Mouse (Mus musculus) heart, postnatal 0 days (tissue): ENCODE measurements around the gene Gnaq. TPM values are rescaled to one million over a fixed set of nuclear protein-coding genes. Genes with fewer than 3 reads are reported as not detected.

Experiments used
- ATAC-seq: fragments of 200-750 bp; cut with Nextera tagmentation; 2 replicates; pipeline ENCODE4 v1.8.0; 2017; ENCODE audit warnings: low read depth, moderate number of reproducible peaks, moderate library complexity; ENCODE audit not compliant: insufficient read depth
- DNase-seq: peaks from one replicate; pipeline ENCODE4 v3.0.0-alpha.2; 2016; ENCODE audit warnings: low spot score
- H3K27ac ChIP-seq: fragments of 300-500 bp; sonication (generic); 2 replicates; pipeline ENCODE4 v1.5.1; 2014; ENCODE audit warnings: low read depth, mild to moderate bottlenecking
- H3K27me3 ChIP-seq: fragments of 300-500 bp; sonication (generic); 2 replicates; pipeline ENCODE4 v1.6.1; 2014; ENCODE audit warnings: low read length, mixed read lengths; ENCODE audit not compliant: control insufficient read depth, insufficient read depth
- H3K36me3 ChIP-seq: fragments of 300-500 bp; sonication (generic); replicated peaks from 2 replicates; pipeline ENCODE4 v1.6.1; 2014; ENCODE audit warnings: low read length, mixed read lengths; ENCODE audit not compliant: control insufficient read depth, insufficient read depth
- H3K4me1 ChIP-seq: fragments of 300-500 bp; sonication (generic); 2 replicates; pipeline ENCODE4 v1.6.1; 2014; ENCODE audit warnings: antibody characterized with exemption; ENCODE audit not compliant: control insufficient read depth, insufficient read depth
- H3K4me2 ChIP-seq: fragments of 300-500 bp; sonication (generic); 2 replicates; pipeline ENCODE4 v1.6.1; 2014; ENCODE audit warnings: low read depth, mild to moderate bottlenecking, low read length, moderate library complexity
- H3K4me3 ChIP-seq: fragments of 300-500 bp; sonication (generic); 2 replicates; pipeline ENCODE4 v1.5.1; 2014; ENCODE audit warnings: low read depth, low read length
- H3K9ac ChIP-seq: fragments of 300-500 bp; sonication (generic); replicated peaks from 2 replicates; pipeline ENCODE4 v1.6.1; 2014; ENCODE audit warnings: low read depth, low read length, mixed read lengths
- H3K9me3 ChIP-seq: fragments of 300-500 bp; sonication (generic); replicated peaks from 2 replicates; pipeline ENCODE4 v1.6.1; 2016; ENCODE audit warnings: low read length; ENCODE audit not compliant: control insufficient read depth
- CTCF ChIP-seq: IDR thresholded peaks from 2 replicates; pipeline ENCODE4 v1.5.1; 2016; ENCODE audit warnings: antibody characterized with exemption, control low read depth, low read depth
- EP300 ChIP-seq: IDR thresholded peaks from 2 replicates; pipeline ENCODE4 v1.6.1; 2016; ENCODE audit warnings: antibody characterized with exemption, low read depth
- WGBS: fragments of 180-500 bp; shearing (Covaris S2); extraction: QIAGEN DNeasy Blood & Tissue Kit; methylation state at CpG from one replicate; pipeline ENCODE4 v1.1.7; 2014; 5-methylcytosine and 5-hydroxymethylcytosine counted together
- polyA plus RNA-seq: library from polyadenylated mRNA; unstranded; fragments of >200 nt; fragmentation: Nextera tagmentation; extraction: Ambion mirVana; gene quantifications from 2 replicates; pipeline ENCODE4 v1.2.1, GENCODE M21; 2015
- total RNA-seq: library from RNA; depleted of rRNA; stranded (reverse); fragments of >200 nt; gene quantifications from 2 replicates; pipeline ENCODE4 v1.2.3, GENCODE M21; 2014; ENCODE audit warnings: low replicate concordance

Gene Gnaq
- total and polyA plus RNA-seq, 2 experiments from 2014 or later = 12.7 to 24.6 TPM

DNA sequence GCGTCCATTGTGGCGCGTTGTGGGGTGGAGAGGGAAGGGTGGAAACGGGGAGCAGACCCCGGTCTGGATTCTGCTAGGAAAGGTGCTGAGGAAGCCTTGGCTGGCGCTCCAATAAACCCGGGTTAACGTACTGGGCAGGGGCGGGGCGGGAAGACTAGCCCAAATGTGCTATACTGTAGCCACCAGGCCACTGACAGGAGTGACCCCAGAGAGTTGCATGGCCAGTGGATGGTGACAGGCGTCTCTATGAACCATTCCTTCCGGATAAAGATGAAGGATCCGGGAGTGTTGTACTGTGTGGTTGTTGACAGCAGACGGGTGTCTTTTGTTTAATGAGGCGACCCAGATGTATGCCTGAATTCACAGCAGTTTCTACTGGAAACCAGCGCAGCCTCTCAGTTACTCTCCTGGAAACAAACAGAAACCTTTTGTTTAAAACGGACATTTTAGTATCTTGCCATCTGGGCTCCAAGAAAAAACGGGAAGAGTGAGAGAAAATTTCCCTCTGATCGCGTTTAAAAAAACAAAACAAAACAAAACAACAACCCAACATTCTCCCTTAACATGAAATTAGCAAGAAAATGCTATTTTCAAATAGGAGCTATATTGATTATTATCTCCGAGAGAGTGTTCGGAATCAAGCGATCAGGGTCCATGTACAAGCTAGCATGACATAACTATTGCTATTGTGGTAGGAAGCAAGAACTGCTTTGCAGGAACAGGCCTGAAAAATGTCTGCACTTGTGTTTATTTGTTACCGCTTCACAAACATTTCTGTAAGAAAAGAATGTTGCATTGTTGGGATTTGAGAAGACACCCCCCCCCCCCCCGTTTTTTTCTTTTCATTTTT lies 1.3 kb downstream of the Gnaq start:
- ATAC-seq = peak; percentile 9; the same call in 1 of the 2 replicates
- no peaks in the 10 kb centered on the region for H3K27me3 ChIP-seq

DNA sequence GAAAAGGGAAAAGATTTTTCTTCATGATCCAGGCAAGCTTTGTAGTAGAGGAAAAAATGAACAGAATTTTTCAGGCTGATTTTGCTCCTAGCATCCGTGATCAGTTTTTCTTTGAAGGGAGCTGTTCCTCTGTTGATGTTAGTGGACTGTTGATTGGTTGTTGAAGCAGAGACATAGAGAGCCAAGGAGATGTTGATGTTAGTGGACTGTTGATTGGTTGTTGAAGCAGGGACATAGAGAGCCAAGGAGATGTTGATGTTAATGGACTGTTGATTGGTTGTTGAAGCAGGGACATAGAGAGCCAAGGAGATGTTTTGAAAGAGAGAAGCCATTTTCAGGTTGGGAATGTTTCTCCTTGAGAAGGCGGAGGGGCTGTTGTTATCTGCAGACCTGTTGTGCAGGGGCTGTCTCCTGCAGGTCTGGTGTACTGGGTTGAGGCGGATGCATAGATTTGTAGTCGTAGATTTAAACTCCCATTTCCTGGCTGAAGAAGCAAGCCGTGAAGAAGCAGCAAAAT lies 5.5 kb downstream of the Gnaq start:
- H3K4me1 ChIP-seq = peaks cover 73% of the 10 kb centered on the region
- 0 out of 2 replicates have a peak overlapping the region, but pooled peaks have one; percentile 15 for H3K9ac ChIP-seq
- H3K27ac ChIP-seq = 0 out of 2 replicates have a peak overlapping the region, but pooled peaks have one; percentile 21
- no peak overlapping the region for H3K4me3 ChIP-seq
- TF ChIP-seq EP300 (no peak), CTCF (no peak)
- no peak for DNase-seq
- ATAC-seq = no peak
- WGBS = 42% methylated on average over 5 of the region's 5 CpGs
- H3K4me2 ChIP-seq = peak overlapping the region; percentile 26
- no peaks in the 10 kb centered on the region for H3K36me3 ChIP-seq
- H3K9me3 ChIP-seq = no peaks in the 10 kb centered on the region
- H3K27me3 ChIP-seq = no peaks in the 10 kb centered on the region

More for the DNA sequence above, 1.3 kb downstream of the Gnaq start:
- 7% methylated on average over 25 of the region's 25 CpGs for WGBS
- peak overlapping the region; percentile 99 for H3K27ac ChIP-seq
- H3K4me3 ChIP-seq = peak overlapping the region; percentile 99
- no peaks in the 10 kb centered on the region for H3K36me3 ChIP-seq
- TF ChIP-seq EP300 (no peak), CTCF (no peak)
- H3K4me2 ChIP-seq = peak overlapping the region; percentile 70
- no peak for DNase-seq
- peak overlapping the region; percentile 99 for H3K9ac ChIP-seq
- H3K9me3 ChIP-seq = no peaks in the 10 kb centered on the region
- peaks cover 42% of the 10 kb centered on the region for H3K4me1 ChIP-seq

DNA sequence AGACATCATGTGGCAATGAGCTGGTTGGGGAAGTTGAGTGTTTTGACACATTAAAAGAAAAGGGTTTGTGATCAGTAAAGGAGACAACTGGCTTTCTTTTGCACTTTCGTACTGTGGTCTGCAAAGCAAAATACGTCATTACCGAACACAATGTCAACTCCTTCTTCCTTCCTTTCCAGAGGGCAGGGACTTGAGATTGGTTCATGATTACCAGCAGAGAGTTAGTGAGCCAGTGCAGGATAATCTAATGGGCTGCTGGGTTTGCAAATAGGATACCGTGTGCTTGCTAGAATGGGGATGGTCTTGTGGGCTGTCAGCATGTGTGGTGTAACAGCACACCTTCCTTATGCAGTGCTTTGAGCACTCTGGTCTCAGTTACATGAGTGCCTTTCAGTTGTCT lies 8.1 kb downstream of the Gnaq start:
- Histone ChIP-seq H3K4me3 (no peak overlapping the region), H3K4me2 (no peak overlapping the region; the same call in 1 of the 2 replicates), H3K27me3 (no peaks in the 10 kb centered on the region), H3K27ac (peak overlapping the region; percentile 62), H3K4me1 (peaks cover 61% of the 10 kb centered on the region), H3K36me3 (0 out of 2 replicates have a peak, but pooled peaks cover 4% of the 10 kb centered on the region), H3K9me3 (no peaks in the 10 kb centered on the region; the same call in 1 of the 2 replicates), H3K9ac (no peak overlapping the region)
- 48% methylated on average over 4 of the region's 4 CpGs for WGBS
- ATAC-seq (no peak; the same call in 1 of the 2 replicates), DNase-seq (no peak)
- TF ChIP-seq EP300 (no peak), CTCF (no peak)

DNA sequence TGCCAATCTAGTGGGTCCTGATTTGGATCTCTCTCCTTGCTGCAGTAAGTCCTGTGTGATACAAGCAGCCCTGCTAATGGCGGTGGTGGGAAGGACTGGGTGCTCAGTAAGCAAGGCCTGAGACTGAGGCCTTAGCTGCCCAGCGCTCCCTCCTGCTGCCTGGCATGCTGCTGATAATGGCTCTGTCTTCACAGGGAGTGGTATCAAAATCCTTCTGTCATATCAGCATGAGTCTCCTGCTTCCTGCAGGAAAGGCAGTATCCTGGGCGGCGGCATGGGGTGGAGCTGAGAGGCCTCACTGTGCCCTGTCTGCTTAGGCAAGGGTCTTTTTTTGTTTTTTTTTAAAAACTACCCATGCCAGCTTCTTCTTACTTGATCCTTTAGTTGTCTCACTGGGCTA lies 9.2 kb downstream of the Gnaq start:
- H3K36me3 ChIP-seq = 0 out of 2 replicates have a peak, but pooled peaks cover 4% of the 10 kb centered on the region
- H3K4me3 ChIP-seq = no peak overlapping the region
- 0 out of 2 replicates have a peak, but pooled peaks have one; percentile 30 for ATAC-seq
- DNase-seq = no peak
- peaks cover 59% of the 10 kb centered on the region for H3K4me1 ChIP-seq
- peak; percentile 40; the same call in 1 of the 2 replicates for TF ChIP-seq EP300
- TF ChIP-seq CTCF = no peak
- H3K9me3 ChIP-seq = no peaks in the 10 kb centered on the region; the same call in 1 of the 2 replicates
- no peaks in the 10 kb centered on the region for H3K27me3 ChIP-seq
- H3K27ac ChIP-seq = peak overlapping the region; percentile 35; the same call in 1 of the 2 replicates
- H3K4me2 ChIP-seq = no peak overlapping the region
- H3K9ac ChIP-seq = no peak overlapping the region
- 17% methylated on average over 4 of the region's 4 CpGs for WGBS

DNA sequence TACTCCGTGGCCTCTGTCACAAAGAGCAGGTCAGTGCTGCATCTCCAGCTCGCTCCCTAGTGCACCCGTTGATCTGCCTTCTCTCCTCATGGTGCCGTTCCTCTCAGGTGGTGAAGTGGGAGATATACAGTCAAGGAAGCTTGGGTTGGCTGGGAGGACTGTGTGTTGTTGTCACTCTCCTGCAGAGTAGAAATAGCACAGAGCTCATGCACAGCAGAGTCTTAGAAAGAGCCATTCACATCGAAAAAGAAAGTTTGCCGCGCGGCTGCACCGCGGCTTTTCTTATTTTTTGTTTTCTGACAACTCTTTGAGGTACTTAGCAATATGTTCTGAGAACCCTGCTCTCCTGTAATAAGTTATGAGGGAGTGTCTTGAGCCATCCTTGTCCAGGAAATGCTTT lies 10.4 kb downstream of the Gnaq start:
- DNase-seq (no peak), ATAC-seq (no peak)
- Histone ChIP-seq H3K36me3 (0 out of 2 replicates have a peak, but pooled peaks cover 4% of the 10 kb centered on the region), H3K27me3 (no peaks in the 10 kb centered on the region), H3K9ac (no peak overlapping the region), H3K27ac (no peak overlapping the region), H3K4me1 (peaks cover 49% of the 10 kb centered on the region), H3K4me3 (no peak overlapping the region), H3K4me2 (no peak overlapping the region), H3K9me3 (no peaks in the 10 kb centered on the region; the same call in 1 of the 2 replicates)
- WGBS = 80% methylated on average over 10 of the region's 10 CpGs
- TF ChIP-seq EP300 = no peak
- TF ChIP-seq CTCF = no peak
